Mouse (Mus musculus): Measurements from ENCODE around the gene Syt14.

DNA sequence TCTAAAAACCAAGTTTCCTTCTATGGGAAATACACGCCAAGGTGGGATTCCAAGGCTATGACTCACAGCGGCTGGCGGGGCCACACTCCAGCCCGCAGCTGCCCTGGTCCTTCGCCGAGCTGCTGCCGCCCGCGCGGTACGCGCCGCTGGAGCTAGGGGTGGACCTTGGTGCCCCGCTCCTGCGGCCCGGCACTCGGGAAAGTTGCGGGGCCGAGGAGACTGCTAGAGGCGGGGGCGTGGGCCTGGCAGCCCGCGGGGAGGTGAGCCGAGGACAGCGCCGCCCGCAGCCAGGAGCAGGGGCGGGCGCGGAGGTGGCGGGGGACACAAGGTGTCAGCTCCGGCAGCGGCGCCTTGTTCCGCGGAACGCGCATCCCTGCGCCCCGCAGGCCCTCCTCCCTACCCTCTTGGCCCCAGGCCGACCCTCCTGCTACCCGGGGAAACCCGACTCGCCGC is 180.7 kb downstream of the Syt14 start:
- TF ChIP-seq GATA1 (IDR thresholded peaks at IDR 0.05; ENCODE audit: borderline replicate concordance, low read length) (no peak), FLI1 (IDR thresholded peaks at IDR 0.05; ENCODE audit: low read length) (no peak)

Data from megakaryocyte, embryonic 14.5 days (primary cell).